Mouse (Mus musculus) liver, embryonic 14.5 days (tissue): ENCODE measurements around the gene Dpep3.

Experiments used
- CTCF ChIP-seq: IDR thresholded peaks from 2 replicates; pipeline ENCODE4 v1.5.1; 2016; ENCODE audit warnings: antibody characterized with exemption, low read depth, control low read depth
- EP300 ChIP-seq: IDR thresholded peaks from 2 replicates; pipeline ENCODE4 v1.6.1; 2016; ENCODE audit warnings: antibody characterized with exemption, low read depth

- TF ChIP-seq CTCF (no peak), EP300 (no peak)
Measured at GRCm38 (mm10) chr8:106016284-106016683, 37.1 kb upstream of the Dpep3 start.
